Mouse (Mus musculus) small intestine, adult 2 months (tissue): ENCODE results near the gene Stk24. TPM values are rescaled to one million over a fixed set of nuclear protein-coding genes. Genes with fewer than 3 reads are reported as not detected.

Experiments
- H3K27ac ChIP-seq: fragments of 200-500 bp; 2 replicates; pipeline ENCODE4 v1.5.1; 2012; ENCODE audit warnings: low read depth, low read length, control low read depth, inconsistent platforms; ENCODE audit not compliant: insufficient read depth
- H3K27me3 ChIP-seq: fragments of 200-500 bp; 2 replicates; pipeline ENCODE4 v1.6.1; 2012; ENCODE audit warnings: mild to moderate bottlenecking, moderate library complexity, low read length, inconsistent platforms; ENCODE audit not compliant: control insufficient read depth, insufficient read depth
- H3K36me3 ChIP-seq: fragments of 200-500 bp; 2 replicates; pipeline ENCODE4 v1.6.1; 2012; ENCODE audit warnings: mild to moderate bottlenecking, low read length, control low read depth, inconsistent platforms; ENCODE audit not compliant: control insufficient read depth, insufficient read depth
- H3K4me1 ChIP-seq: fragments of 200-500 bp; 2 replicates; pipeline ENCODE4 v1.6.1; 2012; ENCODE audit warnings: low read length, inconsistent platforms, mixed read lengths; ENCODE audit not compliant: control insufficient read depth, insufficient read depth, insufficient read length
- H3K4me3 ChIP-seq: fragments of 200-500 bp; 2 replicates; pipeline ENCODE4 v1.5.1; 2012; ENCODE audit warnings: low read depth, mild to moderate bottlenecking, control low read depth, inconsistent platforms, low read length, moderate library complexity
- CTCF ChIP-seq: fragments of 200-500 bp; IDR thresholded peaks from 2 replicates; pipeline ENCODE4 v1.5.1; 2012; ENCODE audit warnings: low read depth, mild to moderate bottlenecking, control low read depth, inconsistent platforms, low read length, moderate library complexity, mixed read lengths; ENCODE audit not compliant: insufficient replicate concordance, insufficient read length; ENCODE audit errors: extremely low read depth
- POLR2A ChIP-seq: fragments of 200-500 bp; IDR thresholded peaks from 2 replicates; pipeline ENCODE4 v1.6.1; 2012; ENCODE audit warnings: low read depth, mild to moderate bottlenecking, control low read depth, inconsistent platforms, low read length, moderate library complexity
- WGBS: fragments of 180-500 bp; shearing (Covaris S2); methylation state at CpG from one replicate; pipeline ENCODE4 v1.1.7; 2018; 5-methylcytosine and 5-hydroxymethylcytosine counted together
- polyA plus RNA-seq: library from polyadenylated mRNA; depleted of rRNA; stranded (reverse); fragments of >200 nt; gene quantifications from 2 replicates; pipeline ENCODE4 v1.2.3, GENCODE M21; 2012

The Stk24 gene
- polyA plus RNA-seq, 1 experiment: 35.4 TPM

- Histone ChIP-seq H3K27me3 (no peaks in the 10 kb centered on the region), H3K4me1 (no peaks in the 10 kb centered on the region), H3K27ac (no peak overlapping the region), H3K4me3 (no peak overlapping the region), H3K36me3 (peaks cover 6% of the 10 kb centered on the region)
- TF ChIP-seq CTCF (no peak), POLR2A (no peak)
- 91% methylated on average over 13 of the region's 13 CpGs for WGBS
These were observed 124.3 kb downstream of the Stk24 start for GRCm38 (mm10) chr14:121255469-121255868.

- Histone ChIP-seq H3K4me1 (no peaks in the 10 kb centered on the region), H3K4me3 (no peak overlapping the region), H3K27me3 (no peaks in the 10 kb centered on the region), H3K27ac (no peak overlapping the region), H3K36me3 (peaks cover 6% of the 10 kb centered on the region)
- no peak for TF ChIP-seq CTCF
- TF ChIP-seq POLR2A: no peak
- WGBS: 92% methylated on average over 10 of the region's 10 CpGs
These were observed 124.9 kb downstream of the Stk24 start for GRCm38 (mm10) chr14:121254869-121255268.

- no peak for TF ChIP-seq POLR2A
- no peak for TF ChIP-seq CTCF
- Histone ChIP-seq H3K36me3 (peaks cover 6% of the 10 kb centered on the region), H3K4me3 (no peak overlapping the region), H3K27ac (no peak overlapping the region), H3K4me1 (no peaks in the 10 kb centered on the region), H3K27me3 (no peaks in the 10 kb centered on the region)
- WGBS: 86% methylated on average over 10 of the region's 10 CpGs
These were observed 127.3 kb downstream of the Stk24 start for GRCm38 (mm10) chr14:121252542-121252941.

GRCm38 (mm10) chr14:121251708-121252107 lies 128.1 kb downstream of the Stk24 start:
- no peak overlapping the region for H3K4me3 ChIP-seq
- TF ChIP-seq POLR2A (no peak), CTCF (no peak)
- H3K4me1 ChIP-seq: no peaks in the 10 kb centered on the region
- no peak overlapping the region for H3K27ac ChIP-seq
- H3K36me3 ChIP-seq: peaks cover 6% of the 10 kb centered on the region
- WGBS: 62% methylated on average over 4 of the region's 4 CpGs
- no peaks in the 10 kb centered on the region for H3K27me3 ChIP-seq

- WGBS: 83% methylated on average over 5 of the region's 5 CpGs
- no peaks in the 10 kb centered on the region for H3K4me1 ChIP-seq
- TF ChIP-seq POLR2A: no peak
- no peak for TF ChIP-seq CTCF
- no peak overlapping the region for H3K27ac ChIP-seq
- H3K36me3 ChIP-seq: peaks cover 4% of the 10 kb centered on the region
- no peaks in the 10 kb centered on the region for H3K27me3 ChIP-seq
- no peak overlapping the region for H3K4me3 ChIP-seq
These were observed 128.7 kb downstream of the Stk24 start for GRCm38 (mm10) chr14:121251099-121251498.

- WGBS: 89% methylated on average over 5 of the region's 5 CpGs
- H3K27me3 ChIP-seq: no peaks in the 10 kb centered on the region
- no peak for TF ChIP-seq CTCF
- TF ChIP-seq POLR2A: no peak
- H3K27ac ChIP-seq: no peak overlapping the region
- H3K4me3 ChIP-seq: no peak overlapping the region
- H3K4me1 ChIP-seq: no peaks in the 10 kb centered on the region
- peaks cover 16% of the 10 kb centered on the region for H3K36me3 ChIP-seq
These were observed 131.5 kb downstream of the Stk24 start for GRCm38 (mm10) chr14:121248346-121248745.

- 85% methylated on average over 7 of the region's 7 CpGs for WGBS
- Histone ChIP-seq H3K4me1 (no peaks in the 10 kb centered on the region), H3K4me3 (no peak overlapping the region), H3K27ac (no peak overlapping the region), H3K36me3 (peaks cover 25% of the 10 kb centered on the region), H3K27me3 (no peaks in the 10 kb centered on the region)
- TF ChIP-seq CTCF (no peak), POLR2A (no peak)
These were observed 132.5 kb downstream of the Stk24 start for GRCm38 (mm10) chr14:121247287-121247686.
